Mouse (Mus musculus): ENCODE data around the gene Dusp12.
A peak's percentile ranks its signal among the peaks of the same experiment; 100 is the strongest.

Gene Dusp12

GRCm38 (mm10) chr1:170896651-170897281 is 11.4 kb upstream of the Dusp12 start:
- DNase-seq = no peak

DNA sequence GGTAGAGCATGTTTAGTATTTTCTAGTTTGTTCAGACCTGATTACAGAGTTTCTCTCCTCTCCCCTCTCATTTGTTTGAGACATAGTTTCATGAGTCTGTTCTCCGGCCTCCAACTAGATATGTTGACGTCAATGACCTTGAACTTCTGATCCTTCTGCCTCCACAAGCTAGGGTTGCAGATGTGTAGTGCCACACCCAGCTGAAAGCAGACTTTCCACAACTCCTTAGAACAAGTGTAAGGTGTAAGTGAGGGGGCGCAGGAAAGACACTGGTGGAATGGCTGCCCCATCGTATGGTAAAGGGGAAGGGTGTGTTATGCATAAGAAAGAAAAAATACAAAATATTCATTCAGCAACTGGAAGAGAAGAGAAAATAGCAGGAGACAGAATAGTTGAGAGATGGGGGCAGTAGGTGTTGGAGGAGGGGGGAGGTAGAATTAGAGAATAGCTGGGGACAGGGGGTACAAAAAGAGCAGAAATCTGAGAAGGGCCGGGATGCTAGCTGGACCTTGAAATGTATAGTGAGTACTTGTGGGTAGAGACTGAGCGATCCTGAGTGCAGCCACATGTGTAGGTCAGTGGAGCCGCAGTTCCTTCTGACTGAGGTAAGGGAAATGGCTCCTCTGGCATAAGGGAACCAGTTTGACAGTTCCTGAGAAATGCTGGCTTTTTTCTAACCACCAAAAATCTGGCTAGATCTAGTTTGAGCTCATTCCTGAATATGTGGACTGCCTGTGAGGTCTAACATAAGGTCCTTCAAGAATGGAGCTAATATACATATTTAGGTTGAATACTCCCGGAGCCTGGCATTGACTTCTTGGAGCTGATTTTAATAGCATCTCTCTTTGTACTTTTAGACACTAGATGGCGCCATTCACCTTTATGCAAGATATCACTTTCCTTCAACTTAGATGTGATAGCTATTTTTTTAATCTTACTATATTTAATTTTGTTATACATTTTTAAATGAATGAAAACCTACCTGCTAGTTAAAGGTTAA is 9.6 kb upstream of the Dusp12 start:
- DNase-seq = no peak

GRCm38 (mm10) chr1:170892279-170892678 is 6.9 kb upstream of the Dusp12 start:
- DNase-seq = no peak

DNA sequence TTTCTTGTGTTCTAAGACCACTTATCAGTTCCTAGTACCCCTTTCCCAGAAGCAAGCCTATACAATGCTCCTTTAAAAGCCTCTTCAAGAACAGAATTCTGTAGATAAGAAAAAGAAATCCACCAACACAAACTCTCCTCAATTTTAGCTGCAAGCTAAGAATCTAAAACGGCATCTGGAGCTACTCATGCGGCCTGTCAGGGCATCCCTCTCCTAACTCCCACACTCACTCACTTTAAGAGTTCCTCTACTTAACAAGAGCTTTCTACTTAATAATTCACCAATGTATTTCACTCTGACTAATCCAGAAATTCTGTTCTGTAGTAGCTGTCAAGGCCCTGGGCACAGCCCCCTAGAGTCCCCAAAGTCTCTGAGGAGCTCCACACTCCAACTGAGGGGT is 6.3 kb upstream of the Dusp12 start:
- no peak for DNase-seq

- DNase-seq = no peak
Measured at GRCm38 (mm10) chr1:170889310-170889709, 4.0 kb upstream of the Dusp12 start.

- no peak for DNase-seq
Measured at GRCm38 (mm10) chr1:170886044-170886458, 711 bp upstream of the Dusp12 start.

DNA sequence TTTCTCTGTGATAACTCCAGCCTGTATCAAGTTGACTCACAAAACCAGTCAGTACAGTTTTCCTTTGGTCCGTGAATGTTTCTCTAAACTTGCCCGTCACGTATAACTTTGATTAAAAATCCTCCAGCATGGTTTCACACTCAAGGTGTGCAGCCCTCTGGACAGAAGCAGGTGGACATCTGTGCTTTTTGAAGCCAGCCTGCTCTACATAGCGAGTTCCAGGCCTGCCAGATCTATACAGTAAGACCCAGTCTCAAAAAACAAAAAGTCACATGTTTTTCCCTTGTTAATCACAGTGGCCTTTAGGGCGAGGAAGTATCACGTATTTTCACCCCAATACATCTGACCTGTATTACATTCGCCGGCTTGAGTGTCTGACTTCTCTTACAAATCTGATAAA is 950 bp downstream of the Dusp12 start:
- no peak for DNase-seq

- DNase-seq = no peak
Measured at GRCm38 (mm10) chr1:170882915-170883485, 2.3 kb downstream of the Dusp12 start.

GRCm38 (mm10) chr1:170876906-170877305 is 8.4 kb downstream of the Dusp12 start:
- DNase-seq = no peak

DNA sequence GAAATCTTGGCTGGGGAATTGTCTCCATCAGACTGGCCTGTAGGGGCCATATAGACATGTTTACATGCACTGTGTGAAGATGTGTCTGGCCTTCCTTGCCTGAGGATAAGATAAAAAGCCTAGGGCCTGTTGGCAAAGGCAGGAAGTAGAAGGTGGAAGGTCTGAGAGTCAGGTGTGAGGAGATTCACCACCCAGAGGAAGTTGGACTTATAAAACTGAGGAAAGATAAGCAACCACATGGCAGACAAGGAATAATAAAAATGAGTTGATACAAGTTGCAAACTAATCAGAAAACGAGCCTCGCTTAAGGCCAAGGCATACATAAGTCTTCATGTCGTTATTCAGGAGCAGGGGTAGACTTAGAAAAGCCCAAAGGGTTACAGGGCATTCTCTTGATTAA is 9.7 kb downstream of the Dusp12 start:
- no peak for DNase-seq

DNA sequence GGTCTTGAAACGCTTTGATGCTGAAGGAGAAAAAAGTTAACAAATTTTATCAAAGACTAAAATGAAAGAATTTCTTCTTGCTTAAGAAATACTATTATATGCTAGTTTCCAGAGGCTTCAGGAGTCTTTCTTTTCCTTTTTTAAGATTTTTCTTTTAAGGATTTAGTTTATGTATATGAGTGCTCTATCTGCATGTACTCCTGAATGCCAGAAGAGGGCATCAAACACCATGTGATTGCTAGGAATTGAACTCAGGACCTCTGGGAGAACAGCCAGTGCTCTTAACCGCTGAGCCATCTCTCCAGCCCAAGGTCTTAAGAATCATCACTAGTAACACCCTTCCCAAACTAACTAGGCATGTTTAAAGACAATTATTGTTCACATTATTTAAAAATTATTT is 13.4 kb downstream of the Dusp12 start:
- DNase-seq = no peak

- DNase-seq = no peak
Measured at GRCm38 (mm10) chr1:170871402-170871801, 13.9 kb downstream of the Dusp12 start.

- no peak for DNase-seq
Measured at GRCm38 (mm10) chr1:170868905-170869283, 16.4 kb downstream of the Dusp12 start.

- peak; percentile 84 to 85 for DNase-seq
Measured at GRCm38 (mm10) chr1:170868107-170868904, 17.0 kb downstream of the Dusp12 start.

- DNase-seq = peak; percentile 96
Measured at GRCm38 (mm10) chr1:170867691-170868105, 17.6 kb downstream of the Dusp12 start, which contains the start of gene Atf6. Gene Atf6 (minus strand): TSS chr1:170867771.

- no peak for DNase-seq
Measured at GRCm38 (mm10) chr1:170866992-170867690, 18.2 kb downstream of the Dusp12 start.

GRCm38 (mm10) chr1:170865406-170865805 is 19.9 kb downstream of the Dusp12 start:
- no peak for DNase-seq

GRCm38 (mm10) chr1:170864754-170865153 is 20.6 kb downstream of the Dusp12 start:
- no peak for DNase-seq

GRCm38 (mm10) chr1:170864234-170864633 is 21.1 kb downstream of the Dusp12 start:
- DNase-seq = no peak

GRCm38 (mm10) chr1:170863033-170863432 is 22.3 kb downstream of the Dusp12 start:
- no peak for DNase-seq

DNA sequence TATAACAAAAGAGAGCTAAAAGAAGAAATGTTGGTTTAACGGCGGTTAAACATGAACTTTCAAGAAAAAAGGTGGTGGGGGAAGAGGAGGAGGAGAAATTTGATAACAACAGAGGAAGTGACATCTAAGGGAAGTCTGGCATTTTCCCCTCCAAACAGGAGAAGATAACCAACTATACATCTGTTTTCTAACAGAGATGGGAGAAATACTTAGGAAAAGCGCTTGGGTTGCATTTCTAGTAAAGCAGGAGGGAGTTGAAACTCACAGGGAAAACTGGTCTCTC is 23.0 kb downstream of the Dusp12 start:
- no peak for DNase-seq

Measured in kidney, postnatal 25 days (tissue).